Mouse (Mus musculus) spleen, adult 18-20 months (tissue): Measurements from ENCODE around the gene Irs1.

Experiments used
- DNase-seq, 2 experiments: peaks; one replicate each; pipeline ENCODE4 v3.0.0; 2022; ENCODE audit warnings: mixed read lengths in 2 of 2

Irs1 gene

DNA sequence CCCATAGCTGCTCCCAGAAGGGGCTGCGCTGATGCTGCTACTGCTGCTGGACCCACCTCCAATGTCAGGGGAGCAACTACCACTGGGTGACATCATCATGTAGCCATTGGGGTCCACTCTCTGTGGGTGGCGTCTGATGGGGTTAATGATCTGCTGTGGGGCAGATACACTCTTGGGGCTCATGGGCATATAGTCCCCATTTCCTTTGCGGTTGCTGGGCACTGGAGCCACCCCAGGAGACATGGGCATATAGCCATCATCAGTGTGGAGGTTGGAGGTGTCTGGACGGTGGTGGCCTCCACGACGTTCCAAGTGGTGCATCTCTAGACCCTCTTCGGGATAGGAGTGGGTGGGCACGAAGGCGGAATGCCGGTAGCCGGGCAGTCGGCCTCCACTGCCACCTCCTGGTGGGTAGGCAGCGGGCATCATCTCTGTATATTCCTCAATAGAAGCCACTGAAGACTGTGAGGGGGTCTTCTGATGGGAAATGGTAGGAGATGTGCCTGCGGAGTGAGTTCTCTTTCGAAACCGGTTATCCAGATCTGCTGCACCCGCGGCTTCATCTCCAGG is 2.7 kb downstream of the Irs1 start:
- no peak for DNase-seq

DNA sequence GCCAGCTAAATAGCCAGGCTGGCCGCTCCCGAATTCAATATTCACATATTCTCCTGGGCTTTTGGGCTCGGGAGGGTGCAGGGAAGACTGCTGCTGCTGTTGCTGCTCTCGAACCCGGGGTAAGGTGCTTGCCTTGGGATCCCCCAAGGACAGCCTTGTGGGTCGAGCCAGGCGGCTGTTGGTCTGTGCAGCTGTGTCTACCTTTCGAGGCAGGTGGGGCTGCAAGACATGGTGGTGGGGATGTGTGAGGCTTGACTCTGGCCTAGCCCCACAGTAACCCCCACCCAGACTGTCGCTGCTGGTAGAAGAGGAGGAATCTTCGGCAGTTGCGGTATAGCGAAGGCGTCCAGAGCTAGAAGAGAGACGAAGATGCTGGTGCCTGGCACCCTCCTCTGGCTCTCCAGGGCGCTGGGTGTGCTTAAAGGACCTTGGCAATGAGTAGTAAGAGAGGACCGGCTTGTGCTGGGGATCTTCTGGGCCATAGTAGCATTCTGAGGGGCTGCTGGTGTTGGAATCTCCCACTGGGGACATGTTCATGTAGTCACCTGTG is 3.4 kb downstream of the Irs1 start:
- no peak for DNase-seq

DNA sequence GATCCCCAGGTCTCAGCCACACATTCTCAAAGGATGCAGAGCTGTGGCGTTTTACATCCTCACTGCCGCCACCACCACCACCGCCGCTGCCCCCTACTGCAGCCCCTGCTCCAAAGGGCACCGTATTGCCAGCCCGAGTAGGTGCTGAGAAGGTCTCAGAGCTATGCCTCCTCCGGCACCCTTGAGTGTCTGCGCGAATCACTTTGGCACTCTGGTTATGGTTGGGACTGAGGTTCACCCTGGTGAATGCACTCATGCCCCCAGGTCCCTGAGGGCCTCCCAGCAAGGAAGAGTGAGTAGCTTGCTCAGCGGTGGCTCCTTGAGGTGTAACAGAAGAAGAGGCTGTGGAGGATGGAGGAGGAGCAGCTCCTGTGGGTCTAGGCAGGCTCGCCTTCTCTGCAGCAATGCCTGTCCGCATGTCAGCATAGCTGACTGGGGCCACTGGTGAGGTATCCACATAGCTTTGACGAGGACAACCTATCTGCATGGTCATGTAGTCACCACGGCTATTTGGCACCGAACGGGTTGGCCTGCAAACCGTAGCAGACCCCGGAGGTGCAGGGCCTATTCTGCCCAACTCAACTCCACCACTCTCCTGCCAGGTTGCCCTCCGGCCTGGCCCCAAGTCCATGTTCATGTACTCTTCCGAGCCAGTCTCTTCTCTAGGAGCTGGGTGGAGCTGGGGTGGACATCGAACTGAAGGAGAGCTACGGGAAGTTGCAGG is 4.0 kb downstream of the Irs1 start:
- DNase-seq: no peak

DNA sequence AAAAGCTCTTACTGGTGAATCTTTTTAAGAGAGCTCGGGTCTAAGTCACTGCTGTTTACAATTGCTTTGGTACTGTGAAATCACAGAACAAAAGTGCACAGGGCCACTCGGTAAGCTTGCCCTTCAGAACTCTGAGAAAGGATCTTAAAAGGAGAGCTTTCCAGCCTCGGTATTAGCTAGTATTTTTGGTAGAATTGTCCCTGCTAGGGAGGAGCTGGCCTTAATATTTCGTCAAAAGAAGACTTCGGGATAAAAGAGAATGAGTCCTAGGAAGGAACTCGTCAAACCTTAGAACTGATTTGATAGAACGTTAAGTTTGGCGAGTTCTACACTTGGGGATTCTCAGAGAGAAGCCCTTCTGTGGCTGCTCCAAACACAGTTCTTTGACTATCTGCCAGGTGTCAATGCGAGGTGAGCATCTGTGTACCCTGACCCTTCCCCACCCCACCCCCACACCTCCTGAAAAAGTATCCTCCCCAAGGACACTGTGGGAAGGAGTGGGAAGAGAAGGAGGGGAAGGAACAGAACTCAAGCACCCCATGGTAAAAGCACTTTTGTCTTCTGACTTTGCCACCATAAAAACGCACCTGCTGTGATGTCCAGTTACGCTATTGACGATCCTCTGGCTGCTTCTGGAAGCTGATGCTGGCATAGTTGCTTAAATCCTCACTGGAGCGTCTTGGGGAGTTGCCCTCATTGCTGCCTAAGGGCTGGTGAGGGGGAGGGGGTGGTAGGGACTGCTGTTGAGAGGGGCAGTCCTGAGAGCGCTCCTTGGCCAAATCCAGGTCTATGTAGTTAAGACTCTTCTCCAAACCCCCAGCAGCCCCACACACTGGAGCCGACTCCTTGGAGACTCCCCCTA is 4.8 kb downstream of the Irs1 start:
- DNase-seq: no peak

DNA sequence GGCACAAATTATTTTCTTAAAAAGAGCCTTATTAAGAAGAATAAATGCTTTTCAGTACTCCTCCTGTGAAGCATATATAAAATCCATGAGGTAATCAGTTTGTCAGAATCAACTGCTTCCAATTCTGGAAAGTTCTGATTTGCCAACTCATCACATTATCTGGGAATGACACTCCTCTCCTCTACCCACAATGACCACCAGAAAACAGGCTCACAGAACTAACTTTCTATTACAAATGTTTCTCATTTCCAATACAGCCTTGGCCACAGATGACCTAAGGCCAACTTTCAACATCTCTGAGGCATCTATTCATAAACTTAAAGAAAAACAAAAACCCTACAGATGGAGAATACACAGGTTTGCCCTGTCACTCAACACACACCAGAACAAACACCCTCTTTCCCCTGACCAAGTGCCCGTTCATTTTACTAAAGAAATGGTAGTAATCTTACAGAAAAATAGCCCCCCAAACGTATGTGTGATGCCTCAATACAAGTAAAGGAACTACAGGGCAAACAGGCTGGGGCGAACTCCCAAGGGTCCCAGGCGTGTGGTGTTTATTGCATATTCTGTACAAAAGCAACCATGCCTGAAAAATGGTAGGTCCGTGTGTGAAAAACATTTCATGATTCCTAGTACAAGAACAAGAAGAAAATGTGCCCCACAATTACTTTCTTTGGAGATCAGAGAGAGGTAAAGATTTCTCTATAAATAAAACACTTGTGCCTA is 5.6 kb downstream of the Irs1 start:
- DNase-seq: no peak

DNA sequence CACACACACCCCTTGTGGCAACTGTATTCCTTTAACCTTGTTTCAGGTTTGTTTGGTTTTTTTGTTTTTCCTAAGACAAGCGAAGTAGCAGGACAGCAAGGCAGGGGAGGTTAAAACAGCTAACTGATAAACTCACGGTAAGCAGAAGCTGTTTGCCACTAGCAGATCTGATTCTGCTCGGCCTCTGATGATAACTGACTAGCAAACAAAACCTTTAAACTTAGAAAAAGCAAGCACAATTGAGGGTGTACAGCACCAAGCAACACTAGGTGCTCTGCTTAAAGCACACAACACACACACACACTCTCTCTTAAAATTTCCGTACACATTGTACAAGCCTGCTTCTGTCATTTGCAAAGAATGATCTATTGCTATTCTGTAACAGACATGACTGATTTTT is 6.8 kb downstream of the Irs1 start:
- DNase-seq: no peak

DNA sequence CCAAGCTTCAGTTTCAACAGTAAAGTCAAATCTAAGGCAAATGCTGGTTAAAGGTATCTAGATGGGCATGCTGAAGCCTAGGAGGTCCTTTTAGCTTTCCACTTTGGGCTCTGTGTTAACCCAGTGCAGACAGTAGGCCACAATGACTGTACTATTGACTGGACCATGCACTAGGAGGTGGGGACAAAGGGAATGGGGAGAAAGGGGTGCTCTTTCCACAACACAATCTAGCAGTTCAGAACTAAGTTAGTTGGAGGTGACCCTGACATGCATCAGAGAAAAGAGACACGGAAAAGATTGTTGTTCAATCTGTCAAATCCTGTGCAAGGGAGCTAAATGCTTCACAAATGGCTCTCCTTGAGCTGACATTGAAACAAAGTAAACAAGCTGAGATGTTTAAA is 7.3 kb downstream of the Irs1 start:
- peak in 1 of 2 experiments; percentile 4 for DNase-seq

DNA sequence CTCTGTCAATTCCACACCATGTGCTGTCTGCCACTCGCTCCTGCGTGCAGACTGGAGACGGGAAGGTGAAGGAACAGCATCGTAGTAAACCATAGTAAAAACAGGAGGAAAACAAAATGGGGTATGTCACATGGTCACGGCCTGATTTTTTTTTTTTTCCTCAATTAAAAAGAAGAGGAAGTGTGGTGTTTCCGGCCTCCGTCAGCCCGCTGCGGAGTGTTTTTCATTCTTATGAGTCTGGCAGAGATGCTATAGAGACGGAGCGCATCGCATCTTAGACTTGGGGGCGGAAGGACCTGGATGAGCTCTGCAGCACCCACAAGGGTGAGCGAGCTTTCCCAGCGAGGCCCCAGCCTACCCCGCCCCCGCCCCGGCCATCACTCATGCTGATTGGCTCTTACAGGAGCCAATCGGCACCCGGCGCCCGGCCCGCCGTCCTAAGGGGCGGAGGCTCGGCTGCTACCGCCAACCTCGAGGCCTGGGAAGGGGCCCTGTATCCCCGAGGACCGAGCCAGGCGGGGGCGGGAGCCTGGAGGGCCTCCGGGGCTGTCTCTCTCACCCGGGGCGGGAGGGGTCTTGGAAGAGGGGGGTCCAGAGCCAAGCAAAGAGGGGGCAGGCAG is 8.1 kb downstream of the Irs1 start:
- peak; percentile 71 to 72 for DNase-seq

DNA sequence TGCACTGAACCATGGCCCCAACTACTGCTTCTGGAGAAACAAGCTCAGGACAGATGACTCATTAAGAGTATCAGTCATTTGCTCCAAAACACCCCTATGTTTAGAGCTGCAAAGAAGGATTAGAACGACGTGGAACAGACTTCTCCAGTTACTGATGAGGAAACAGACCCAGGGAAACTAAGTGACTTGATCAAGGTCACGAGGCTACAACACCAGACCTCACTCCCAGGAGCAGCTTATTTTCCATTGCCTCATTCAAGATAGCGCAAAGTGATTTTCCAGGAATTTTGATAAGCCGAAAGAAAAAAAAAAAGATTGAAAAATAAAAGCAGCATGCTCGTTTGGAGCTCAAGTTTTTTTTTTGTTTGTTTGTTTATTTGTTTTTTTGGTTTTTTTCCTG is 9.4 kb downstream of the Irs1 start:
- no peak for DNase-seq

DNA sequence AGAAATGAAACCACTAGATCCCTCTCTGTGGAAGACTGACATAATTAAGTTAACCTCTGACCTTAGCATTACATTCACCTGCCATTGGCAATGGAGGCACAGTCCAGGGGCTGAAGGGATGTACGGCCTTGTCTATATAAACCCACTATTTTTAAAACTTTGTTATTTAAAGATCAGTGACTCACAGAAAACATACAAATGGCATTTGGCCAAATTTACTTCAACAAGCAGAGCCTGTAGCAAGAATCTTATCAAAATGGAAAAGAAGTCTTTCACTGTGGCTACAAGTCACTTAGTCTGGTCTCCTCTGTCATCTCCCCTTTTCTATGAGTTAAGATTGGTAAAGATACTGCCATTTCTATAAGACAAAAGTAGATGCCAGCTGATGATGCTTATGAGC is 11.4 kb downstream of the Irs1 start:
- no peak for DNase-seq

DNA sequence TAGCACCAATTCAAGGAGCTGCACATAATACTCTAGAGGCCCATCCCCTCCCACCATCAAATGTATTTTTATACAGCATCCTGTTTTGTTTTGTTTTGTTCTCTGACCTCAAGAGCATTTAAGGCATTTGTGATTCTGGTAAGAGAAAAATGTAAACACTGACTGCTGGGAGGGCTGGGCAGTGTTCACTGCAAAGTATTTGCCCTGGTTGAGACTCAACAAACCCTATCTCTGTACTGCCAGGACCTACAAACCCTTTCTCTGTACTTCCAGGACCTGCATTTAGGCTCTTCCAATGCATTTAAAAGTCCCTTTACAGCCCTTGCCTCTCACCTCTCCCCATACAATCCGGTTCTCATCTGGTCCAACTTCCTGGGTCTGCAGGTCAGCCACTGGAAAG is 16.9 kb downstream of the Irs1 start:
- DNase-seq: no peak

DNA sequence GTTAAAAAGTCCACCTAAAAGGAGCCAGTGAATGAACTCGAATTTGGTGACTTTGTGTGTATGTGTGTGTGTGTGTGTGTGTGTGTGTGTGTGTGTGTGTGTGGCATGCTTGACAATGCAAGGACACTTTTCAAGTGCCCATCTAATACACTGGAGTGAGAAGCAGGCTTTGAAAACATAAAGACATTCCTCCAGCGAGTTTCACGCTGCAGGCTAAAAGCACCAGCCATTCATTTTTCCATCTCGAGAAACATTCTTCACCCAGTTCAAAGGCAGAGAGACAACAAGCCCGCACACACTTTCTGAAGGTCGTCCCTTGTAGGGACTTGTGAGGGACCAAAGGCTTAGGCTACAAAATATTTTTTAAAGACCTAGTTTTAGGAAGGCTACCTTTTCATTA is 17.7 kb downstream of the Irs1 start:
- no peak for DNase-seq

DNA sequence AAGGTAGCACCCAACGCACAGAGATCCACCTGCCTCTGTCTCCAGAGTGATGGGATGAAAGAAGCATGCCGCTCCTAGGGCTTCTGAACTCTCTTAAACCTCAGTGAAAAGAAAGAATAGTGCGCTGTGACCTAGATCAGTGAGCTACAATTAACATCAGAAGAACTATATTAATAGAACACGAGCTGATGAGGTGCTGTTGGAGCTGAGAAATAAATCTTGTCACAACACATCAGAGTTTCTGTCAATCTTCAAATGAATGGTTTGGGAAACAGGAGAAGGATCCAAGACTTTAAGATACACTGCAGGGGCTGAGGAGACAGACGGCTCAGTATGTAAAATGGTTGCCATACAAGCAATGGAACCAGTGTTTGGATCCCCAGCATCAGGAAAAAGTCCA is 19.0 kb downstream of the Irs1 start:
- DNase-seq: no peak

DNA sequence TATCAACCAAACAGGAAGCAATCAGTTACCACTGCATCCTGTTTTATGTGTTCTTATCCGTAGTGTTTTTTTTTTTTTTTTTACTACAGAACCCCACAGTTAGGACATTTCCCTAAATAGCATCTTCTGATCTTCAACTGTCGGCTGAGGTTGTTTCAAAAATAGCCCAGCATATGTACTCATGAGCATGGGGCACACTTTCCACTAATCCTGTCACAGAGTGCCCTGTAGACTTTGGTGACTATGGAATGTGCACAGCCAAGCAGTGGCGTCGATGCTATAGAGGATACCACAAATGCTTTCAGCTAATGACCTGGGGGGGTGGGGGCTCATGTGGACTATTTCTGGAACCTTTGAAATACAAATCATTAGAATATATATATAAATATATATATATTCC is 23.7 kb downstream of the Irs1 start:
- DNase-seq: no peak

DNA sequence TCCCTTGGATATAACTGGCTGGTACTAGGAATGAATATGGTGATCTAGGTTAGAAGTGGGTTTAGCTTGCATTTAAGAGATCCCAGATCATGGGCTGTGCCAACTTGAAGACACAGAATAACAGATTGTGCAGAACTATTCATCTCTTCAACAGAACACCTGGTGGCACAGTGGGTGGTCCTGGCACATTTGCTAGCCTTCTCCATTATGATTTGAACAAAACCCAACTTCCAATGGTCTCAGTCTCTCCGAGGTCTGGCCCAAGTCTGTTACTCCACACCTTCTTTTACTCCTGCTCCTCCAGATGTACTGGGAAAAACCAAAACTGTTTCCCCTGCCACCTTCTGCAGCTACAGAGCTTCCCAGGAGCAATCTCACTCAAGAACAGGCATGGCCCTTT is 28.9 kb downstream of the Irs1 start:
- DNase-seq: no peak

DNA sequence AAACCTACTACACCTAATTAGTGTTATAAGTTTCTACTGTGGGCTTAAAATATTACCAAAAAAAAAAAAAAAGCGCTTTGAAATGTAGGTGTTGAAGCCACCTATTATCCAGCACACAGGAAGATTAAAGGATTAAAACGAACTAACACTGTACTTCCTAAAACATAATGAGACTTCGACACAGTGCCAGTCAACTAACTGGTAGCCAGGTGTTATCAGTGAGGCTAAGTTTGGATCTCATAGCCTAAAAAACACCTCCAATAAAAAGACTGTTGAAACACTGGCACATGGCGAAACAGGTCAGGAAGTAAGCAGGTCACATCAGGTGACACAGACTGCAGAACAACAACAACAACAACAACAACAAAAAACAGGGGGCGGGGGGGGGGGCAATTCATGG is 29.6 kb downstream of the Irs1 start:
- DNase-seq: no peak

DNA sequence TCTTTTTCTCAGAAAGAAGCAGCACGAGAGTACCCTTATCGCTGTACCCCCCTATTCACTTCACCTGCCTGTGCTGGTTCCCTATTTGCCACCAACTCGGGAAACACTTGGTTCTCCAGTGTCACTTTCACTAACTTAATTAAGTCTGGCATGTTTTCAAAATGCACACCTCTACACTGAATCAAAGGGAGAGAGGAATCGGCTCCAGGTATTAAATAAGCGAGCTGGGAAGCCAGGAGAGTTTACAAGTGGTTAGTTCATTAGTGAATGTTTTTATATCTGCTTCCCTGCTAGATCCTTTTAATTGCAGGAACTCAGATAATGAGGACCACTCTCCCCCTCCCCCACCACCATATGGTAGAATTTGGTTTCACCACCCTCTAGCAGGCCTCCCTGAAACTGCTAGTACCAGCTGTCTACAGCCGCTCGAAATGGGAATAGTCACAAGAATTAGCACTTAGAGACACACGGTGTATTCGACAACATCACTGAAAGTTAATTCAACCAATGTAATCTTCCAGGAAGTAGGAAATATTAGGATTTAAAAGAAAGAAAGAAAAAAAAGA is 30.1 kb downstream of the Irs1 start:
- no peak for DNase-seq

DNA sequence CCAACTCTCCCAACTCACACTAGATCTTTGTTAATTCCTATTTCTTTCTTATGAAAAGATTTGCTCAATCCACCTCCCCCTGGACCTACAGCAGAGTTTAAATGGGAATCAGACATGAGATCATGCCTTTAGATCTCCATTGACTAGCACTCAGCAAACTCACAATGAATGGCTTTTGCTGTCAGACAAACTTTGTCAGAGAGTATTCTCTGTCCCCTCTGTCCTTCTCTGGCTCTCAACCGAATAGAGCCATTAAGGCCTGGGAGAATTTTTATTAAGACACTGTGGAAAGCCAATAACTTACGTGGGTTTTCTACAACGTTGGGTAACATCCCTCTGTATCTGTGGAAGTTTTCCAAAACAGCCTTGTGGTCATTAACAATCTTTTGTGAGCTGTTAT is 31.2 kb downstream of the Irs1 start:
- no peak for DNase-seq

DNA sequence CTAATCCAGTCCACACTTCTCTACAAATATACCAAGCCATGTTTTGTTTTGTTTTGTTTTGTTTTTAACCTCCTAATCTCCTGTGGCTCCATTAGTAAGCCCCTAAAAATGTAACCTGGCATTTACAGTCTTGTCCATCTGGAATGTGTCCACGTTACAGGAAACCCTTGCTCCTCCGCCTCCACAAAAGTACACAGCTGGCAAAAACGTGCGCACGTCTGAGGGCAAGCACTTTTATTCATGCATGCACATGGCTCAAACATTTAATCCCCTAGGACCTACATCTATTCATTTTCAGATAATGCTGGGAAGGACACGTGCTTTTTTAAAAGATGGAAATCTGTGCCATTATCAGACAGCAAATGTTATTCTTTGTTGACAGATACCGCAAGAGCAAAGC is 32.9 kb downstream of the Irs1 start:
- DNase-seq: no peak

DNA sequence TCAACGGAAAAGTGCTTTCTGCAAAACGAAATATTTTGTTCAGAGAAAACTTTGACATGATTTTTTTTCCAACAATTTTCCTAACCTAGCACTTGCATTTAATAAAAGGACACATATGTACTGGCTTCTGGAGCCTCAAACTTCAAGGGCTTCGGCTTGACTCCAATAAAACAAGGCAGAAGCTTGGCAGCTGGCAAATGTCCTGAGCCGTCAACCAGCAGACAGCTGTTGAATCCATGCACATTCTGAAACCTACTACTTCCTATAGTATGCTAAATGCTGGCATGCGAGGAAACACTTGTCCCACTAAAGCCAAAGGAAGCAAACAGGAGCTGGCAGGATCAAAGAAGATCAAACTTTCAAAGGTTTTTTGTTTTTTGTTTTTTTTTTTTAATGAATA is 33.8 kb downstream of the Irs1 start:
- DNase-seq: no peak

DNA sequence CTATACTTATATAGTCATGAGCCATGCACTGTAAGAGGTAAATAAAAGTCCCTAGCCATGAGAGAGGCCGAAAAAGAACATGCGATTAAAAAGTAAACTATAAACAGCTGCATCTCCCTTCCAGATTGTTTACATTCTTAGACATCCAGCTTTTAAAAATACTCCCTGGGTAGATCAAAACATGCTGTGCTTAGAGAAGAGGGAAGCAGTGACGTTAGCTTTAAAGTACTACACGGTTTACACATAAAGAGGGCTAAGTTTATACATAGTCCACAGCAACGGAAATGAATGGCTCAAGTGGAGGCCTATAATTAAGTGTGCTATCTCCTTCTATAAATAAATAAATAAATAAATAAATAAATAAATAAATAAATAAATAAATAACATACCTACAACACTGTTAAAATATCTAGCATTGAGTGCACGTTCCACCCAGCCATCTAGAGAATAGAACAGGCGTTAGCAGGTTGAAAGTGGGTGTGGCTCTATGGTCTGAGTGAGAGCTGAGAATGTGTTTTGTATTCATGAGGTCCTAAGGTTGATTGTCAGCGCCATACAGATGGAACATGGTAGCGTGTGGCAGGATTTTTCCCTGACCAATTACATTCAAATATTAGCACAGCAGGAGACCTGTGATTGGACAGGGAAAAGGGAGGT is 37.3 kb downstream of the Irs1 start:
- DNase-seq: no peak
